ENCODE assay signal across 7 mouse cellular contexts in the genomic region with DNA sequence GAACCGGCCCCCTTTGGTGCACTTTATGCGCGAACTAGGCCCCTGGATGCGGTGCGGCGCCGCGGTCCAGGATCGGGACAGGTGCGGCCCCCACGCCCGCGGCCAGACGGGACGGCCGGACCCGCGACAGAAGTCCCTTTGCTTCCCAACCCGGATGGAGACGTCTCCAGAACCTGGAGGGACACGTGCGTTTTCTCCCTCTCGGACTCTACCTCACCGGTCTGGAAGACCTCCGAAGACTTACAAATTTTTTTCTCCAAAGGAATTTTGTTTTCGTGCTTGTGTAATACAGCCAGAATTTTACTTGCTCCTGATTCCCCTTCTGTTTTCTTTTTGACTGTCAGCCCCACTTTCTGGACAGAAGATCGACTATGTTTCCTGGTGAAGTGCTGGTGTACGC. TPM values are rescaled to one million over a fixed set of nuclear protein-coding genes. Genes with fewer than 3 reads are reported as not detected.
DNase-seq lines count a peak whose midpoint lies in the region; ATAC-seq lines count a peak whose summit lies in the region.

No protein-coding gene starts in this region.

- H3K27ac ChIP-seq in forebrain, embryonic 12.5 days = peak overlapping the region; percentile 95
- peak overlapping the region; percentile 95 for H3K27ac ChIP-seq in limb, embryonic 13.5 days
- peak overlapping the region; percentile 97 for H3K27ac ChIP-seq in stomach, embryonic 15.5 days

- H3K4me1 ChIP-seq in megakaryocyte, embryonic 14.5 days = peaks cover 28% of the 10 kb centered on the region
- peaks cover 17% of the 10 kb centered on the region for H3K4me1 ChIP-seq in forebrain, embryonic 12.5 days
- H3K4me1 ChIP-seq in limb, embryonic 13.5 days = peaks cover 16% of the 10 kb centered on the region
- H3K4me1 ChIP-seq in stomach, embryonic 15.5 days = 0 out of 2 replicates have a peak, but pooled peaks cover 6% of the 10 kb centered on the region

- peaks cover 5% of the 10 kb centered on the region for H3K36me3 ChIP-seq in megakaryocyte, embryonic 14.5 days (replicated peaks; ENCODE audit: low read length)
- no peaks in the 10 kb centered on the region; the same call in 1 of the 2 replicates for H3K36me3 ChIP-seq in forebrain, embryonic 12.5 days (replicated peaks)
- peaks cover 4% of the 10 kb centered on the region; the same call in 1 of the 2 replicates for H3K36me3 ChIP-seq in limb, embryonic 13.5 days
- H3K36me3 ChIP-seq in stomach, embryonic 15.5 days = no peaks in the 10 kb centered on the region; the same call in 1 of the 2 replicates

- ATAC-seq in megakaryocyte, adult 5-6 weeks (ENCODE audit: poor library complexity, severe bottlenecking) = no peak
- ATAC-seq in forebrain, embryonic 12.5 days (ENCODE audit: low FRiP score) = no peak; the same call in 1 of the 2 replicates
- ATAC-seq in limb, embryonic 13.5 days (ENCODE audit: low FRiP score, low read depth) = no peak
- no peak; the same call in 1 of the 2 replicates for ATAC-seq in stomach, embryonic 15.5 days (ENCODE audit: insufficient read depth, low FRiP score, low read depth)

- DNase-seq in embryo, embryonic 10.5 days (ENCODE audit: low spot score) = no peak
- no peak for DNase-seq in adrenal gland, adult 8-10 months

- H3K4me2 ChIP-seq in forebrain, embryonic 12.5 days = peak overlapping the region; percentile 76
- H3K4me2 ChIP-seq in limb, embryonic 13.5 days (replicated peaks) = peak overlapping the region; percentile 80
- peak overlapping the region; percentile 63 for H3K4me2 ChIP-seq in stomach, embryonic 15.5 days

- H3K9me3 ChIP-seq in megakaryocyte, embryonic 14.5 days = no peaks in the 10 kb centered on the region
- no peaks in the 10 kb centered on the region for H3K9me3 ChIP-seq in forebrain, embryonic 12.5 days
- no peaks in the 10 kb centered on the region for H3K9me3 ChIP-seq in limb, embryonic 13.5 days
- no peaks in the 10 kb centered on the region for H3K9me3 ChIP-seq in stomach, embryonic 15.5 days

- no peaks in the 10 kb centered on the region for H3K27me3 ChIP-seq in megakaryocyte, embryonic 14.5 days (replicated peaks)
- no peaks in the 10 kb centered on the region for H3K27me3 ChIP-seq in forebrain, embryonic 12.5 days
- no peaks in the 10 kb centered on the region for H3K27me3 ChIP-seq in limb, embryonic 13.5 days
- H3K27me3 ChIP-seq in stomach, embryonic 15.5 days (replicated peaks) = no peaks in the 10 kb centered on the region

- H3K4me3 ChIP-seq in megakaryocyte, embryonic 14.5 days (replicated peaks) = peak overlapping the region; percentile 98
- peak overlapping the region; percentile 78 for H3K4me3 ChIP-seq in forebrain, embryonic 12.5 days (replicated peaks)
- peak overlapping the region; percentile 84 for H3K4me3 ChIP-seq in limb, embryonic 13.5 days
- H3K4me3 ChIP-seq in stomach, embryonic 15.5 days (replicated peaks) = peak overlapping the region; percentile 84

- peak overlapping the region; percentile 92 for H3K9ac ChIP-seq in forebrain, embryonic 12.5 days
- peak overlapping the region; percentile 92 for H3K9ac ChIP-seq in limb, embryonic 13.5 days
- H3K9ac ChIP-seq in stomach, embryonic 15.5 days = peak overlapping the region; percentile 74

- 4% methylated on average over 28 of the region's 28 CpGs for WGBS in forebrain, embryonic 12.5 days
- 3% methylated on average over 28 of the region's 28 CpGs for WGBS in limb, embryonic 13.5 days
- under 1% methylated on average over 28 of the region's 28 CpGs for WGBS in stomach, embryonic 15.5 days

RNA-seq across cellular contexts. Expression of gene Ccdc71l, which starts 1.2 kb away (rescaled TPM):
- 13.4 and 23.2 TPM in 2 replicates for polyA plus RNA-seq in megakaryocyte, embryonic 14.5 days (2012; ENCODE audit: insufficient read depth, low replicate concordance)
- total RNA-seq in megakaryocyte, adult 5-6 weeks (2015) = 24.5 and 25.7 TPM in 2 replicates
- total RNA-seq in megakaryocyte, adult 5-6 weeks (2017) = 23.9 and 25.9 TPM in 2 replicates
- polyA plus RNA-seq in forebrain, embryonic 12.5 days (2016; fragmentation: Nextera tagmentation; extraction: Ambion mirVana) = 4.3 and 5.9 TPM in 2 replicates
- polyA plus RNA-seq in limb, embryonic 13.5 days (2015; fragmentation: Nextera tagmentation; extraction: Ambion mirVana) = 3.2 and 3.5 TPM in 2 replicates
- 4.4 and 5.0 TPM in 2 replicates for polyA plus RNA-seq in stomach, embryonic 15.5 days (2015; fragmentation: Nextera tagmentation; extraction: Ambion mirVana)
- total RNA-seq in adrenal gland, adult 8-10 months (2022) = 10 to 100 TPM; 10.0 to 14.3 (median 10.8) TPM
